Comparison of ENCODE assay signal across 25 mouse cellular contexts in genomic region chr7:72774771-72775119, GRCm38 (mm10).
DNase-seq lines count a peak whose midpoint lies in the region; ATAC-seq and TF ChIP-seq lines count a peak whose summit lies in the region.
"Had no signal": no experiment of that assay in that cellular context is flagged by ENCODE, and none has a peak within 500 bp of the region (broad histone marks: within the 10 kb centered on the region; RNA-seq: fewer than 3 reads in every experiment).

No protein-coding gene starts in this region.

- H3K9me3 ChIP-seq in hindbrain, embryonic 10.5 days = no peaks in the 10 kb centered on the region
- H3K9me3 ChIP-seq in hindbrain, postnatal 0 days (ENCODE audit: low read length) = no peaks in the 10 kb centered on the region
- no peaks in the 10 kb centered on the region for H3K9me3 ChIP-seq in hindbrain, embryonic 12.5 days (replicated peaks)
- no peaks in the 10 kb centered on the region for H3K9me3 ChIP-seq in midbrain, embryonic 13.5 days
- H3K9me3 ChIP-seq in neural tube, embryonic 15.5 days (replicated peaks) = no peaks in the 10 kb centered on the region
- no peaks in the 10 kb centered on the region for H3K9me3 ChIP-seq in kidney, embryonic 15.5 days (replicated peaks)
- H3K9me3 ChIP-seq: heart, embryonic 13.5 days; limb, embryonic 13.5 days had no signal

- no peak for ATAC-seq in hindbrain, postnatal 0 days
- no peak; the same call in 1 of the 2 replicates for ATAC-seq in hindbrain, embryonic 12.5 days (ENCODE audit: low FRiP score)
- no peak for ATAC-seq in midbrain, embryonic 13.5 days
- ATAC-seq in neural tube, embryonic 15.5 days (ENCODE audit: low FRiP score) = no peak; the same call in 1 of the 2 replicates
- ATAC-seq in kidney, embryonic 15.5 days (replicated peaks; ENCODE audit: low FRiP score) = no peak
- ATAC-seq: intestine, embryonic 16.5 days had no signal

- H3K27me3 ChIP-seq in hindbrain, embryonic 10.5 days (ENCODE audit: insufficient read depth, poor library complexity, severe bottlenecking) = no peaks in the 10 kb centered on the region
- no peaks in the 10 kb centered on the region for H3K27me3 ChIP-seq in hindbrain, postnatal 0 days (ENCODE audit: insufficient read depth, low read length)
- no peaks in the 10 kb centered on the region for H3K27me3 ChIP-seq in hindbrain, embryonic 12.5 days
- H3K27me3 ChIP-seq in midbrain, embryonic 13.5 days = no peaks in the 10 kb centered on the region
- H3K27me3 ChIP-seq in neural tube, embryonic 15.5 days (replicated peaks) = no peaks in the 10 kb centered on the region
- H3K27me3 ChIP-seq in kidney, embryonic 15.5 days = 0 out of 2 replicates have a peak, but pooled peaks cover 2% of the 10 kb centered on the region
- H3K27me3 ChIP-seq: limb, embryonic 13.5 days; liver, embryonic 13.5 days had no signal

- no peak for TF ChIP-seq CTCF in hindbrain, postnatal 0 days (IDR thresholded peaks at IDR 0.05; ENCODE audit: low read depth)

- H3K36me3 ChIP-seq in hindbrain, embryonic 10.5 days = no peaks in the 10 kb centered on the region
- H3K36me3 ChIP-seq in hindbrain, postnatal 0 days (ENCODE audit: insufficient read depth, low read length) = no peaks in the 10 kb centered on the region
- no peaks in the 10 kb centered on the region for H3K36me3 ChIP-seq in hindbrain, embryonic 12.5 days
- H3K36me3 ChIP-seq in midbrain, embryonic 13.5 days = no peaks in the 10 kb centered on the region
- no peaks in the 10 kb centered on the region for H3K36me3 ChIP-seq in neural tube, embryonic 15.5 days
- H3K36me3 ChIP-seq in kidney, embryonic 15.5 days = no peaks in the 10 kb centered on the region
- H3K36me3 ChIP-seq: G1E; heart, embryonic 13.5 days; limb, embryonic 13.5 days; liver, embryonic 13.5 days had no signal

- H3K4me1 ChIP-seq in hindbrain, embryonic 10.5 days (replicated peaks) = peaks cover 24% of the 10 kb centered on the region
- no peaks in the 10 kb centered on the region for H3K4me1 ChIP-seq in hindbrain, postnatal 0 days (ENCODE audit: insufficient read depth, low read length)
- peaks cover 13% of the 10 kb centered on the region for H3K4me1 ChIP-seq in hindbrain, embryonic 12.5 days
- peaks cover 23% of the 10 kb centered on the region for H3K4me1 ChIP-seq in midbrain, embryonic 13.5 days (replicated peaks)
- peaks cover 7% of the 10 kb centered on the region for H3K4me1 ChIP-seq in neural tube, embryonic 15.5 days
- H3K4me1 ChIP-seq in kidney, embryonic 15.5 days = no peaks in the 10 kb centered on the region
- H3K4me1 ChIP-seq: heart, embryonic 13.5 days; limb, embryonic 13.5 days; liver, embryonic 13.5 days had no signal

- DNase-seq in hindbrain, embryonic 10.5 days (ENCODE audit: low spot score) = no peak
- no peak for DNase-seq in hindbrain, postnatal 0 days (ENCODE audit: low spot score)
- DNase-seq in layer of hippocampus, postnatal 14 days (ENCODE audit: low spot score in 2 of 2) = no peak
- no peak for DNase-seq in cerebellum, adult 9-11 months
- DNase-seq: adrenal gland, postnatal 25 days; cerebellum, adult 11 months; cerebellum, postnatal 25 days; gastrocnemius, postnatal 10 days; heart, adult 18-20 months; layer of hippocampus, postnatal 36 days; liver, embryonic 13.5 days; lung, embryonic 14.5 days; lung, postnatal 36 days; right cerebral cortex, postnatal 14 days; thymus, adult 18-20 months; thymus, postnatal 4 days had no signal

- H3K27ac ChIP-seq in hindbrain, embryonic 10.5 days = peak overlapping the region; percentile 81
- H3K27ac ChIP-seq in hindbrain, postnatal 0 days = no peak overlapping the region
- peak overlapping the region; percentile 74 for H3K27ac ChIP-seq in hindbrain, embryonic 12.5 days
- H3K27ac ChIP-seq in midbrain, embryonic 13.5 days = peak overlapping the region; percentile 78
- peak overlapping the region; percentile 73 for H3K27ac ChIP-seq in neural tube, embryonic 15.5 days (replicated peaks)
- no peak overlapping the region for H3K27ac ChIP-seq in kidney, embryonic 15.5 days
- H3K27ac ChIP-seq: heart, embryonic 13.5 days; kidney, postnatal 0 days; limb, embryonic 13.5 days; liver, embryonic 13.5 days had no signal

- no peak overlapping the region for H3K4me2 ChIP-seq in hindbrain, postnatal 0 days (ENCODE audit: low read depth, low read length)
- H3K4me2 ChIP-seq in hindbrain, embryonic 12.5 days (replicated peaks) = no peak overlapping the region
- no peak overlapping the region for H3K4me2 ChIP-seq in midbrain, embryonic 13.5 days (replicated peaks)
- H3K4me2 ChIP-seq in neural tube, embryonic 15.5 days = no peak overlapping the region
- H3K4me2 ChIP-seq in kidney, embryonic 15.5 days = no peak overlapping the region
- H3K4me2 ChIP-seq: heart, embryonic 13.5 days; limb, embryonic 13.5 days; liver, embryonic 13.5 days; lung, embryonic 14.5 days had no signal

- H3K4me3 ChIP-seq in hindbrain, embryonic 10.5 days = no peak overlapping the region
- no peak overlapping the region for H3K4me3 ChIP-seq in hindbrain, postnatal 0 days (ENCODE audit: low read length)
- no peak overlapping the region for H3K4me3 ChIP-seq in hindbrain, embryonic 12.5 days
- H3K4me3 ChIP-seq in midbrain, embryonic 13.5 days (replicated peaks) = no peak overlapping the region
- no peak overlapping the region for H3K4me3 ChIP-seq in neural tube, embryonic 15.5 days (replicated peaks)
- no peak overlapping the region for H3K4me3 ChIP-seq in kidney, embryonic 15.5 days (replicated peaks)
- H3K4me3 ChIP-seq: heart, embryonic 13.5 days; limb, embryonic 13.5 days; liver, embryonic 13.5 days had no signal

- 45% methylated on average over 3 of the region's 3 CpGs for WGBS in hindbrain, embryonic 10.5 days
- 33% methylated on average over 3 of the region's 3 CpGs for WGBS in hindbrain, postnatal 0 days
- 32% methylated on average over 3 of the region's 3 CpGs for WGBS in hindbrain, embryonic 12.5 days
- WGBS in midbrain, embryonic 13.5 days = 34% methylated on average over 3 of the region's 3 CpGs
- 19% methylated on average over 3 of the region's 3 CpGs for WGBS in neural tube, embryonic 15.5 days
- 59% methylated on average over 3 of the region's 3 CpGs for WGBS in kidney, embryonic 15.5 days

- H3K9ac ChIP-seq in hindbrain, postnatal 0 days (replicated peaks; ENCODE audit: low read length) = no peak overlapping the region
- no peak overlapping the region for H3K9ac ChIP-seq in hindbrain, embryonic 12.5 days
- H3K9ac ChIP-seq in midbrain, embryonic 13.5 days (replicated peaks) = no peak overlapping the region
- H3K9ac ChIP-seq in neural tube, embryonic 15.5 days (replicated peaks) = no peak overlapping the region
- H3K9ac ChIP-seq in kidney, embryonic 15.5 days = no peak overlapping the region
- H3K9ac ChIP-seq: heart, embryonic 13.5 days; limb, embryonic 13.5 days; liver, embryonic 13.5 days; lung, embryonic 14.5 days had no signal

Comparison
In these comparisons a context has a peak if more than half of its experiments do, and no peak if none do; other contexts are left out.
1. H3K27ac ChIP-seq: peak in hindbrain, embryonic 10.5 days (single experiment), hindbrain, embryonic 12.5 days (single experiment), midbrain, embryonic 13.5 days (single experiment) and neural tube, embryonic 15.5 days (single experiment); none in hindbrain, postnatal 0 days (single experiment) and kidney, embryonic 15.5 days (single experiment).